Mouse (Mus musculus) testis, adult 2 months (tissue): ENCODE results near the gene Arhgap35.

Experiments used
- CTCF ChIP-seq: fragments of 200-500 bp; IDR thresholded peaks from 2 replicates; pipeline ENCODE4 v1.5.1; 2012; ENCODE audit warnings: low read depth, mild to moderate bottlenecking, inconsistent platforms, low read length, moderate library complexity; ENCODE audit not compliant: control insufficient read depth, insufficient read depth, insufficient replicate concordance
- POLR2A ChIP-seq: fragments of 200-500 bp; IDR thresholded peaks from 2 replicates; pipeline ENCODE4 v1.6.1; 2012; ENCODE audit warnings: low read depth, mild to moderate bottlenecking, inconsistent platforms, low read length, moderate library complexity; ENCODE audit not compliant: control insufficient read depth

- TF ChIP-seq CTCF (no peak), POLR2A (no peak)
These were observed 464 bp downstream of the Arhgap35 start for GRCm38 (mm10) chr7:16614171-16614887.
